Mouse (Mus musculus) cerebral cortex, adult 2 months (tissue): ENCODE results near the gene Gm44502.

Source experiments
- WGBS: fragments of 180-500 bp; shearing (Covaris S2); methylation state at CpG from one replicate; pipeline ENCODE4 v1.1.7; 2018; 5-methylcytosine and 5-hydroxymethylcytosine counted together

Gm44502 gene

GRCm38 (mm10) chr15:89398146-89398545 lies 31.4 kb downstream of the Gm44502 start:
- 64% methylated on average over 2 of the region's 2 CpGs for WGBS

- 82% methylated on average over 4 of the region's 4 CpGs for WGBS
Measured at GRCm38 (mm10) chr15:89396883-89397282, 32.6 kb downstream of the Gm44502 start.

- 83% methylated on average over 10 of the region's 10 CpGs for WGBS
Measured at GRCm38 (mm10) chr15:89390081-89390480, 39.4 kb downstream of the Gm44502 start.

GRCm38 (mm10) chr15:89387127-89387526 lies 42.4 kb downstream of the Gm44502 start:
- WGBS: 47% methylated on average over 12 of the region's 12 CpGs

- 95% methylated on average over 7 of the region's 7 CpGs for WGBS
Measured at GRCm38 (mm10) chr15:89384617-89385016, 44.9 kb downstream of the Gm44502 start, which contains the start of gene Klhdc7b. TSS of gene Klhdc7b (plus strand) at chr15:89384917.

- 38% methylated on average over 10 of the region's 10 CpGs for WGBS
Measured at GRCm38 (mm10) chr15:89379429-89379828, 50.1 kb downstream of the Gm44502 start.

- 4% methylated on average over 33 of the region's 33 CpGs for whole genome bisulfite sequencing
Measured at GRCm38 (mm10) chr15:89378831-89379401, 50.6 kb downstream of the Gm44502 start, which contains the start of gene Odf3b. TSS of gene Odf3b (minus strand) at chr15:89379282.

GRCm38 (mm10) chr15:89377938-89378828 lies 51.3 kb downstream of the Gm44502 start:
- 20% methylated on average over 46 of the region's 46 CpGs for WGBS

GRCm38 (mm10) chr15:89377362-89377761 lies 52.1 kb downstream of the Gm44502 start:
- WGBS: 11% methylated on average over 18 of the region's 18 CpGs

GRCm38 (mm10) chr15:89376957-89377356 lies 52.5 kb downstream of the Gm44502 start, which contains the start of gene Tymp:
TSS of gene Tymp (minus strand) at chr15:89377039.
- 43% methylated on average over 16 of the region's 16 CpGs for WGBS

- 92% methylated on average over 7 of the region's 7 CpGs for WGBS
Measured at GRCm38 (mm10) chr15:89376040-89376439, 53.5 kb downstream of the Gm44502 start.

GRCm38 (mm10) chr15:89374801-89375534 lies 54.5 kb downstream of the Gm44502 start:
- 92% methylated on average over 17 of the region's 17 CpGs for WGBS

GRCm38 (mm10) chr15:89374340-89374739 lies 55.2 kb downstream of the Gm44502 start:
- WGBS: 44% methylated on average over 9 of the region's 9 CpGs

- under 1% methylated on average over 42 of the region's 42 CpGs for WGBS
Measured at GRCm38 (mm10) chr15:89373762-89374248, 55.7 kb downstream of the Gm44502 start, which contains the start of gene Sco2. TSS of gene Sco2 (minus strand) at chr15:89373846.

- WGBS: under 1% methylated on average over 35 of the region's 35 CpGs
Measured at GRCm38 (mm10) chr15:89373027-89373761, 56.3 kb downstream of the Gm44502 start.

GRCm38 (mm10) chr15:89372536-89372935 lies 57.0 kb downstream of the Gm44502 start:
- WGBS: 77% methylated on average over 7 of the region's 7 CpGs

GRCm38 (mm10) chr15:89372068-89372467 lies 57.4 kb downstream of the Gm44502 start:
- 83% methylated on average over 13 of the region's 13 CpGs for WGBS
